Mouse (Mus musculus): ENCODE data around the gene Muc3. TPM values are rescaled to one million over a fixed set of nuclear protein-coding genes. Genes with fewer than 3 reads are reported as not detected.

Gene Muc3
- polyA plus RNA-seq, 1 experiment from 2014 or later = not detected

Other genes with a start within 250 kb of the Muc3 start
- 42.4 and 54.5 TPM in 2 replicates for gene Ift22, start 241.2 kb downstream of the Muc3 start, polyA plus RNA-seq (2016; fragmentation: Nextera tagmentation; extraction: Ambion mirVana)
- gene Fis1, start 196.0 kb downstream of the Muc3 start, polyA plus RNA-seq (2016; fragmentation: Nextera tagmentation; extraction: Ambion mirVana) = 265 and 272 TPM in 2 replicates
- 0.50 and 0.69 TPM in 2 replicates for gene Cldn15, start 182.7 kb downstream of the Muc3 start, polyA plus RNA-seq (2016; fragmentation: Nextera tagmentation; extraction: Ambion mirVana)
- gene Plod3, start 162.3 kb downstream of the Muc3 start, polyA plus RNA-seq (2016; fragmentation: Nextera tagmentation; extraction: Ambion mirVana) = 44.4 and 50.7 TPM in 2 replicates
- 92.7 and 103 TPM in 2 replicates for gene Znhit1, start 161.3 kb downstream of the Muc3 start, polyA plus RNA-seq (2016; fragmentation: Nextera tagmentation; extraction: Ambion mirVana)
- not detected in 2 replicates for gene Vgf, start 122.9 kb downstream of the Muc3 start, polyA plus RNA-seq (2016; fragmentation: Nextera tagmentation; extraction: Ambion mirVana)
- 177 and 178 TPM in 2 replicates for gene Ap1s1, start 103.2 kb downstream of the Muc3 start, polyA plus RNA-seq (2016; fragmentation: Nextera tagmentation; extraction: Ambion mirVana)
- gene Serpine1, start 77.1 kb downstream of the Muc3 start, polyA plus RNA-seq (2016; fragmentation: Nextera tagmentation; extraction: Ambion mirVana) = 0.07 and 0.51 TPM in 2 replicates
- 6.4 and 7.4 TPM in 2 replicates for gene Trim56, start 33.1 kb downstream of the Muc3 start, polyA plus RNA-seq (2016; fragmentation: Nextera tagmentation; extraction: Ambion mirVana)
- 0.40 and 0.83 TPM in 2 replicates for gene Muc3a, start 63.1 kb upstream of the Muc3 start, polyA plus RNA-seq (2016; fragmentation: Nextera tagmentation; extraction: Ambion mirVana)
- gene Ache, start 138.2 kb upstream of the Muc3 start, polyA plus RNA-seq (2016; fragmentation: Nextera tagmentation; extraction: Ambion mirVana) = 10.7 and 24.1 TPM in 2 replicates
- gene Ufsp1, start 145.3 kb upstream of the Muc3 start, polyA plus RNA-seq (2016; fragmentation: Nextera tagmentation; extraction: Ambion mirVana) = 11.1 and 12.3 TPM in 2 replicates
- gene Srrt, start 158.4 kb upstream of the Muc3 start, polyA plus RNA-seq (2016; fragmentation: Nextera tagmentation; extraction: Ambion mirVana) = 124 and 147 TPM in 2 replicates
- 55.6 and 62.2 TPM in 2 replicates for gene Trip6, start 165.1 kb upstream of the Muc3 start, polyA plus RNA-seq (2016; fragmentation: Nextera tagmentation; extraction: Ambion mirVana)
- 10.6 and 12.0 TPM in 2 replicates for gene Slc12a9, start 184.3 kb upstream of the Muc3 start, polyA plus RNA-seq (2016; fragmentation: Nextera tagmentation; extraction: Ambion mirVana)
- gene Ephb4, start 200.8 kb upstream of the Muc3 start, polyA plus RNA-seq (2016; fragmentation: Nextera tagmentation; extraction: Ambion mirVana) = 36.4 and 42.5 TPM in 2 replicates

All from heart, embryonic 10.5 days (tissue).